Mouse (Mus musculus): ENCODE data around the gene Nenf. TPM values are rescaled to one million over a fixed set of nuclear protein-coding genes. Genes with fewer than 3 reads are reported as not detected.

Nenf gene
- polyA plus RNA-seq, 1 experiment = 143 TPM

GRCm38 (mm10) chr1:191328019-191328441, 10.0 kb upstream of the Nenf start:
- Histone ChIP-seq H3K36me3 (ENCODE audit: control insufficient read depth, insufficient read depth) (no peaks in the 10 kb centered on the region), H3ac (ENCODE audit: control insufficient read depth, insufficient read length) (no peak overlapping the region), H3K4me2 (ENCODE audit: low read depth) (no peak overlapping the region), H3K27me3 (ENCODE audit: control insufficient read depth, insufficient read depth, insufficient read length) (no peaks in the 10 kb centered on the region), H3K4me3 (no peak overlapping the region), H3K79me2 (ENCODE audit: control insufficient read depth, insufficient read depth) (no peaks in the 10 kb centered on the region)
- TF ChIP-seq MYOD1 (IDR thresholded peaks at IDR 0.05; ENCODE audit: control insufficient read depth in 1 of 3, insufficient read length in 2 of 3, low read depth in 2 of 3) = no peak
- TF ChIP-seq MAX (IDR thresholded peaks at IDR 0.05; ENCODE audit: low read depth) = no peak
- no peak for TF ChIP-seq USF1 (IDR thresholded peaks at IDR 0.05; ENCODE audit: low read depth)
- no peak for TF ChIP-seq CEBPB (IDR thresholded peaks at IDR 0.05; ENCODE audit: insufficient read depth, poor library complexity, severe bottlenecking)
- TF ChIP-seq POLR2A (IDR thresholded peaks at IDR 0.05; ENCODE audit: insufficient read length, low read depth) = no peak
- TF ChIP-seq TCF12 (IDR thresholded peaks at IDR 0.05; ENCODE audit: insufficient read depth, poor library complexity, severe bottlenecking) = no peak
- TF ChIP-seq POLR2AphosphoS2 (IDR thresholded peaks at IDR 0.05; ENCODE audit: insufficient read length, low read depth) = no peak
- no peak for TF ChIP-seq MYOG (IDR thresholded peaks at IDR 0.05; ENCODE audit: control insufficient read depth in 1 of 3, insufficient read depth in 1 of 3, insufficient read length in 2 of 3, low read depth in 2 of 3)
- TF ChIP-seq REST (IDR thresholded peaks at IDR 0.05; ENCODE audit: insufficient read depth, insufficient read length) = no peak
- no peak for TF ChIP-seq E2F4 (IDR thresholded peaks at IDR 0.05; ENCODE audit: insufficient read depth)
- TF ChIP-seq SRF (IDR thresholded peaks at IDR 0.05; ENCODE audit: control insufficient read depth, insufficient read length, low read depth) = no peak

- no peak for TF ChIP-seq TCF3 (IDR thresholded peaks at IDR 0.05; ENCODE audit: insufficient read length, low read depth)
- no peak for TF ChIP-seq CEBPB (IDR thresholded peaks at IDR 0.05; ENCODE audit: insufficient read depth, poor library complexity, severe bottlenecking)
- no peak for TF ChIP-seq E2F4 (IDR thresholded peaks at IDR 0.05; ENCODE audit: insufficient read depth)
- no peak for TF ChIP-seq POLR2AphosphoS2 (IDR thresholded peaks at IDR 0.05; ENCODE audit: insufficient read length, low read depth)
- TF ChIP-seq MYOD1 (IDR thresholded peaks at IDR 0.05; ENCODE audit: control insufficient read depth in 1 of 3, insufficient read length in 2 of 3, low read depth in 2 of 3) = no peak
- no peak for TF ChIP-seq SRF (IDR thresholded peaks at IDR 0.05; ENCODE audit: control insufficient read depth, insufficient read length, low read depth)
- TF ChIP-seq USF1 (IDR thresholded peaks at IDR 0.05; ENCODE audit: low read depth) = no peak
- TF ChIP-seq MYOG (IDR thresholded peaks at IDR 0.05; ENCODE audit: control insufficient read depth in 1 of 3, insufficient read depth in 1 of 3, insufficient read length in 2 of 3, low read depth in 2 of 3) = no peak
- no peak for TF ChIP-seq REST (IDR thresholded peaks at IDR 0.05; ENCODE audit: insufficient read depth, insufficient read length)
- TF ChIP-seq TCF12 (IDR thresholded peaks at IDR 0.05; ENCODE audit: insufficient read depth, poor library complexity, severe bottlenecking) = no peak
- no peak for TF ChIP-seq MAX (IDR thresholded peaks at IDR 0.05; ENCODE audit: low read depth)
- TF ChIP-seq POLR2A (IDR thresholded peaks at IDR 0.05; ENCODE audit: insufficient read length, low read depth) = no peak
- no peak overlapping the region for H3K4me3 ChIP-seq
- no peaks in the 10 kb centered on the region for H3K36me3 ChIP-seq (ENCODE audit: control insufficient read depth, insufficient read depth)
- H3ac ChIP-seq (ENCODE audit: control insufficient read depth, insufficient read length) = no peak overlapping the region
- no peaks in the 10 kb centered on the region for H3K27me3 ChIP-seq (ENCODE audit: control insufficient read depth, insufficient read depth, insufficient read length)
- H3K79me2 ChIP-seq (ENCODE audit: control insufficient read depth, insufficient read depth) = no peaks in the 10 kb centered on the region
- H3K4me2 ChIP-seq (ENCODE audit: low read depth) = peak overlapping the region; percentile 87
These were observed 9.3 kb upstream of the Nenf start for GRCm38 (mm10) chr1:191327258-191327657.

- TF ChIP-seq USF1 (IDR thresholded peaks at IDR 0.05; ENCODE audit: low read depth) (no peak), MYOD1 (IDR thresholded peaks at IDR 0.05; ENCODE audit: control insufficient read depth in 1 of 3, insufficient read length in 2 of 3, low read depth in 2 of 3) (no peak), REST (IDR thresholded peaks at IDR 0.05; ENCODE audit: insufficient read depth, insufficient read length) (no peak), E2F4 (IDR thresholded peaks at IDR 0.05; ENCODE audit: insufficient read depth) (no peak), MAX (IDR thresholded peaks at IDR 0.05; ENCODE audit: low read depth) (no peak)
- Histone ChIP-seq H3K4me2 (ENCODE audit: low read depth) (peak overlapping the region; percentile 87), H3K79me2 (ENCODE audit: control insufficient read depth, insufficient read depth) (no peaks in the 10 kb centered on the region), H3K27me3 (ENCODE audit: control insufficient read depth, insufficient read depth, insufficient read length) (no peaks in the 10 kb centered on the region), H3K4me3 (peak overlapping the region; percentile 46), H3ac (ENCODE audit: control insufficient read depth, insufficient read length) (peak overlapping the region; percentile 41), H3K36me3 (ENCODE audit: control insufficient read depth, insufficient read depth) (no peaks in the 10 kb centered on the region)
These were observed 8.4 kb upstream of the Nenf start for GRCm38 (mm10) chr1:191326233-191326882.

GRCm38 (mm10) chr1:191325726-191326232, 7.8 kb upstream of the Nenf start, which contains the start of gene Tmem206:
TSS of gene Tmem206 (plus strand) at chr1:191325912.
- Histone ChIP-seq H3K36me3 (ENCODE audit: control insufficient read depth, insufficient read depth) (no peaks in the 10 kb centered on the region), H3ac (ENCODE audit: control insufficient read depth, insufficient read length) (peak within 1 kb of the TSS; percentile 41), H3K79me2 (ENCODE audit: control insufficient read depth, insufficient read depth) (no peaks in the 10 kb centered on the region), H3K4me3 (peak within 1 kb of the TSS; percentile 46), H3K4me2 (ENCODE audit: low read depth) (peak within 1 kb of the TSS; percentile 87), H3K27me3 (ENCODE audit: control insufficient read depth, insufficient read depth, insufficient read length) (no peaks in the 10 kb centered on the region)
- TF ChIP-seq MYOD1 (IDR thresholded peaks at IDR 0.05; ENCODE audit: control insufficient read depth in 1 of 3, insufficient read length in 2 of 3, low read depth in 2 of 3) (no peak), POLR2AphosphoS2 (IDR thresholded peaks at IDR 0.05; ENCODE audit: insufficient read length, low read depth) (peak; percentile 94), POLR2A (IDR thresholded peaks at IDR 0.05; ENCODE audit: insufficient read length, low read depth) (peak; percentile 97), MAX (IDR thresholded peaks at IDR 0.05; ENCODE audit: low read depth) (no peak), TCF12 (IDR thresholded peaks at IDR 0.05; ENCODE audit: insufficient read depth, poor library complexity, severe bottlenecking) (no peak)
